Mouse (Mus musculus): ENCODE data around the gene Arvcf. TPM values are rescaled to one million over a fixed set of nuclear protein-coding genes. Genes with fewer than 3 reads are reported as not detected.

Arvcf gene
- polyA plus RNA-seq, 1 experiment from 2014 or later, result 56.1 TPM

- DNase-seq (ENCODE audit: low spot score), result no peak
- no peaks in the 10 kb centered on the region for H3K27me3 ChIP-seq (ENCODE audit: low read depth, poor library complexity, severe bottlenecking)
- H3K36me3 ChIP-seq, result no peaks in the 10 kb centered on the region
- no peaks in the 10 kb centered on the region for H3K9me3 ChIP-seq (replicated peaks)
- peak overlapping the region; percentile 33; the same call in 1 of the 2 replicates for H3K27ac ChIP-seq
- 80% methylated on average over 7 of the region's 7 CpGs for WGBS
- H3K4me1 ChIP-seq, result peaks cover 80% of the 10 kb centered on the region
- H3K4me3 ChIP-seq, result no peak overlapping the region
These were observed 36.2 kb downstream of the Arvcf start for GRCm38 (mm10) chr16:18384211-18384610.

GRCm38 (mm10) chr16:18384659-18385058 is 36.7 kb downstream of the Arvcf start:
- Histone ChIP-seq H3K9me3 (replicated peaks) (no peaks in the 10 kb centered on the region), H3K27ac (peak overlapping the region; percentile 33; the same call in 1 of the 2 replicates), H3K4me3 (no peak overlapping the region), H3K4me1 (peaks cover 81% of the 10 kb centered on the region), H3K27me3 (ENCODE audit: low read depth, poor library complexity, severe bottlenecking) (no peaks in the 10 kb centered on the region), H3K36me3 (no peaks in the 10 kb centered on the region)
- 68% methylated on average over 8 of the region's 8 CpGs for WGBS
- DNase-seq (ENCODE audit: low spot score), result no peak

- 83% methylated on average over 5 of the region's 5 CpGs for WGBS
- no peak overlapping the region for H3K27ac ChIP-seq
- no peaks in the 10 kb centered on the region for H3K27me3 ChIP-seq (ENCODE audit: low read depth, poor library complexity, severe bottlenecking)
- no peaks in the 10 kb centered on the region for H3K9me3 ChIP-seq (replicated peaks)
- no peaks in the 10 kb centered on the region for H3K36me3 ChIP-seq
- no peak overlapping the region for H3K4me3 ChIP-seq
- no peak for DNase-seq (ENCODE audit: low spot score)
- peaks cover 75% of the 10 kb centered on the region for H3K4me1 ChIP-seq
These were observed 37.4 kb downstream of the Arvcf start for GRCm38 (mm10) chr16:18385411-18385810.

- Histone ChIP-seq H3K27me3 (ENCODE audit: low read depth, poor library complexity, severe bottlenecking) (no peaks in the 10 kb centered on the region), H3K27ac (no peak overlapping the region), H3K36me3 (no peaks in the 10 kb centered on the region), H3K9me3 (replicated peaks) (no peaks in the 10 kb centered on the region), H3K4me1 (peaks cover 65% of the 10 kb centered on the region), H3K4me3 (no peak overlapping the region)
- 85% methylated on average over 7 of the region's 7 CpGs for WGBS
- DNase-seq (ENCODE audit: low spot score), result no peak
These were observed 38.5 kb downstream of the Arvcf start for GRCm38 (mm10) chr16:18386451-18386850.

- DNase-seq (ENCODE audit: low spot score), result no peak
- Histone ChIP-seq H3K27me3 (ENCODE audit: low read depth, poor library complexity, severe bottlenecking) (no peaks in the 10 kb centered on the region), H3K27ac (no peak overlapping the region; the same call in 1 of the 2 replicates), H3K4me1 (peaks cover 62% of the 10 kb centered on the region), H3K4me3 (no peak overlapping the region), H3K36me3 (no peaks in the 10 kb centered on the region), H3K9me3 (replicated peaks) (no peaks in the 10 kb centered on the region)
- 56% methylated on average over 3 of the region's 3 CpGs for WGBS
These were observed 39.0 kb downstream of the Arvcf start for GRCm38 (mm10) chr16:18386972-18387371.

- H3K36me3 ChIP-seq, result no peaks in the 10 kb centered on the region
- no peak overlapping the region for H3K4me3 ChIP-seq
- no peaks in the 10 kb centered on the region for H3K9me3 ChIP-seq (replicated peaks)
- peak overlapping the region; percentile 61 for H3K27ac ChIP-seq
- H3K27me3 ChIP-seq (ENCODE audit: low read depth, poor library complexity, severe bottlenecking), result no peaks in the 10 kb centered on the region
- peaks cover 61% of the 10 kb centered on the region for H3K4me1 ChIP-seq
- 58% methylated on average over 5 of the region's 7 CpGs for WGBS
- DNase-seq (ENCODE audit: low spot score), result no peak
These were observed 40.0 kb downstream of the Arvcf start for GRCm38 (mm10) chr16:18387704-18388582.

- no peaks in the 10 kb centered on the region for H3K9me3 ChIP-seq (replicated peaks)
- DNase-seq (ENCODE audit: low spot score), result no peak
- peak overlapping the region; percentile 61 for H3K27ac ChIP-seq
- H3K4me3 ChIP-seq, result no peak overlapping the region
- H3K4me1 ChIP-seq, result peaks cover 61% of the 10 kb centered on the region
- WGBS, result 78% methylated on average over 14 of the region's 14 CpGs
- no peaks in the 10 kb centered on the region for H3K36me3 ChIP-seq
- H3K27me3 ChIP-seq (ENCODE audit: low read depth, poor library complexity, severe bottlenecking), result no peaks in the 10 kb centered on the region
These were observed 40.8 kb downstream of the Arvcf start for GRCm38 (mm10) chr16:18388583-18389435.

GRCm38 (mm10) chr16:18390399-18390798 is 42.4 kb downstream of the Arvcf start:
- DNase-seq (ENCODE audit: low spot score), result no peak
- H3K27ac ChIP-seq, result 0 out of 2 replicates have a peak overlapping the region, but pooled peaks have one; percentile 11
- no peaks in the 10 kb centered on the region for H3K9me3 ChIP-seq (replicated peaks)
- H3K4me1 ChIP-seq, result peaks cover 64% of the 10 kb centered on the region
- H3K36me3 ChIP-seq, result no peaks in the 10 kb centered on the region
- no peak overlapping the region for H3K4me3 ChIP-seq
- 77% methylated on average over 6 of the region's 6 CpGs for WGBS
- H3K27me3 ChIP-seq (ENCODE audit: low read depth, poor library complexity, severe bottlenecking), result no peaks in the 10 kb centered on the region

- H3K36me3 ChIP-seq, result peaks cover 2% of the 10 kb centered on the region; the same call in 1 of the 2 replicates
- H3K4me1 ChIP-seq, result peaks cover 71% of the 10 kb centered on the region
- H3K9me3 ChIP-seq (replicated peaks), result no peaks in the 10 kb centered on the region
- H3K27ac ChIP-seq, result no peak overlapping the region
- H3K4me3 ChIP-seq, result no peak overlapping the region
- no peaks in the 10 kb centered on the region for H3K27me3 ChIP-seq (ENCODE audit: low read depth, poor library complexity, severe bottlenecking)
- no peak for DNase-seq (ENCODE audit: low spot score)
- 100% methylated on average over 3 of the region's 3 CpGs for WGBS
These were observed 43.1 kb downstream of the Arvcf start for GRCm38 (mm10) chr16:18391127-18391526.

- Histone ChIP-seq H3K27me3 (ENCODE audit: low read depth, poor library complexity, severe bottlenecking) (no peaks in the 10 kb centered on the region), H3K9me3 (replicated peaks) (no peaks in the 10 kb centered on the region), H3K27ac (peak overlapping the region; percentile 93; the same call in 1 of the 2 replicates), H3K36me3 (peaks cover 8% of the 10 kb centered on the region), H3K4me1 (peaks cover 72% of the 10 kb centered on the region), H3K4me3 (peak overlapping the region; percentile 66; the same call in 1 of the 2 replicates)
- DNase-seq (ENCODE audit: low spot score), result no peak
- 84% methylated on average over 3 of the region's 3 CpGs for WGBS
These were observed 43.7 kb downstream of the Arvcf start for GRCm38 (mm10) chr16:18391728-18392127.

GRCm38 (mm10) chr16:18392469-18393426 is 44.8 kb downstream of the Arvcf start:
- peaks cover 18% of the 10 kb centered on the region for H3K36me3 ChIP-seq
- peaks cover 62% of the 10 kb centered on the region for H3K4me1 ChIP-seq

GRCm38 (mm10) chr16:18393595-18393994 is 45.6 kb downstream of the Arvcf start:
- Histone ChIP-seq H3K27ac (peak overlapping the region; percentile 93), H3K4me3 (peak overlapping the region; percentile 66), H3K9me3 (replicated peaks) (no peaks in the 10 kb centered on the region), H3K27me3 (ENCODE audit: low read depth, poor library complexity, severe bottlenecking) (no peaks in the 10 kb centered on the region), H3K4me1 (peaks cover 53% of the 10 kb centered on the region), H3K36me3 (peaks cover 26% of the 10 kb centered on the region)
- WGBS, result 52% methylated on average over 5 of the region's 5 CpGs
- no peak for DNase-seq (ENCODE audit: low spot score)

More at GRCm38 (mm10) chr16:18392469-18393426, 44.8 kb downstream of the Arvcf start:
- under 1% methylated on average over 63 of the region's 63 CpGs for WGBS
- DNase-seq (ENCODE audit: low spot score), result peak; percentile 91
- Histone ChIP-seq H3K27ac (peak overlapping the region; percentile 93), H3K9me3 (replicated peaks) (no peaks in the 10 kb centered on the region), H3K27me3 (ENCODE audit: low read depth, poor library complexity, severe bottlenecking) (no peaks in the 10 kb centered on the region), H3K4me3 (peak overlapping the region; percentile 66)

Measured in limb, embryonic 10.5 days (tissue).